Mouse (Mus musculus) cerebellum, adult 8-10 months (tissue): Measurements from ENCODE around the gene Slc12a5.

ENCODE experiments used
- DNase-seq: peaks from one replicate; pipeline ENCODE4 v3.0.0; 2022

The Slc12a5 gene

GRCm38 (mm10) chr2:164986371-164987027, 25.9 kb downstream of the Slc12a5 start:
- DNase-seq, result peak; percentile 80

GRCm38 (mm10) chr2:164988777-164989176, 28.2 kb downstream of the Slc12a5 start:
- peak; percentile 11 for DNase-seq

- no peak for DNase-seq
Observed at GRCm38 (mm10) chr2:164991111-164991510, 30.5 kb downstream of the Slc12a5 start.

- no peak for DNase-seq
Observed at GRCm38 (mm10) chr2:164991808-164992207, 31.2 kb downstream of the Slc12a5 start.

- no peak for DNase-seq
Observed at GRCm38 (mm10) chr2:164994156-164994555, 33.6 kb downstream of the Slc12a5 start.

GRCm38 (mm10) chr2:164994659-164995428, 34.2 kb downstream of the Slc12a5 start:
- DNase-seq, result no peak

GRCm38 (mm10) chr2:164995976-164996375, 35.4 kb downstream of the Slc12a5 start:
- no peak for DNase-seq

- DNase-seq, result no peak
Observed at GRCm38 (mm10) chr2:164996848-164997720, 36.5 kb downstream of the Slc12a5 start.

- no peak for DNase-seq
Observed at GRCm38 (mm10) chr2:164997721-164998428, 37.3 kb downstream of the Slc12a5 start.

GRCm38 (mm10) chr2:165001958-165002357, 41.4 kb downstream of the Slc12a5 start:
- DNase-seq, result no peak

GRCm38 (mm10) chr2:165003108-165003507, 42.5 kb downstream of the Slc12a5 start:
- DNase-seq, result no peak

GRCm38 (mm10) chr2:165004237-165004636, 43.6 kb downstream of the Slc12a5 start:
- DNase-seq, result no peak

- DNase-seq, result no peak
Observed at GRCm38 (mm10) chr2:165006813-165007212, 46.2 kb downstream of the Slc12a5 start.

- DNase-seq, result no peak
Observed at GRCm38 (mm10) chr2:165007986-165008385, 47.4 kb downstream of the Slc12a5 start.

- no peak for DNase-seq
Observed at GRCm38 (mm10) chr2:165009161-165009560, 48.6 kb downstream of the Slc12a5 start.

GRCm38 (mm10) chr2:165009581-165009980, 49.0 kb downstream of the Slc12a5 start:
- DNase-seq, result no peak

- DNase-seq, result no peak
Observed at GRCm38 (mm10) chr2:165010351-165010750, 49.7 kb downstream of the Slc12a5 start.

GRCm38 (mm10) chr2:165014935-165015334, 54.3 kb downstream of the Slc12a5 start:
- DNase-seq, result no peak

- DNase-seq, result no peak
Observed at GRCm38 (mm10) chr2:165020490-165020889, 59.9 kb downstream of the Slc12a5 start.

GRCm38 (mm10) chr2:165027163-165027562, 66.6 kb downstream of the Slc12a5 start:
- DNase-seq, result no peak

- DNase-seq, result no peak
Observed at GRCm38 (mm10) chr2:165032533-165032932, 71.9 kb downstream of the Slc12a5 start.

- no peak for DNase-seq
Observed at GRCm38 (mm10) chr2:165033306-165033705, 72.7 kb downstream of the Slc12a5 start.
